Mouse (Mus musculus): ENCODE measurements at regions not wholly inside any gene's neighbourhood (a gene's known extent, or its start where the extent isn't known, plus 50 kb on each side); places are given as distances from the start of the nearest gene placed in this dataset.

DNA sequence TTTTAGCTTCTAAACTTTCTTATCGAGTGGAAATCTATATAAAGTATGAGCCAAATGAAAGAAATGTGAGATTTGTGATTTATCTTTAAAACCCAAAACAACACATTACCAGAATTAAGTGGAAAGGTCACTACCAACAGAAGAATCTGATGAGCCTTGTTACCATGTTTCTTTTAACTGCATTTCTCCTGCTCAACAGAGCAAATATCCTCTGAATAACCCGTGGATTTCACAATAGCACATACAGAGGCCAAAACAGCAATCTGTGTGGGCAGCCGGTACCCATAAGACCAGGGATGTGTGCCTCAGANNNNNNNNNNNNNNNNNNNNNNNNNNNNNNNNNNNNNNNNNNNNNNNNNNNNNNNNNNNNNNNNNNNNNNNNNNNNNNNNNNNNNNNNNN, 85.3 kb downstream of the 4930444P10Rik start:
- Histone ChIP-seq H3K27ac (ENCODE audit: insufficient read depth, low read length) (no peak overlapping the region), H3K27me3 (ENCODE audit: control insufficient read depth, insufficient read depth, low read length) (no peaks in the 10 kb centered on the region), H3K4me3 (replicated peaks; ENCODE audit: insufficient read depth, low read depth, low read length) (no peak overlapping the region), H3K4me1 (ENCODE audit: control insufficient read depth, insufficient read depth, low read length) (no peaks in the 10 kb centered on the region)
- TF ChIP-seq CTCF (IDR thresholded peaks at IDR 0.05; ENCODE audit: borderline replicate concordance, insufficient read depth, low read depth, low read length) (no peak), POLR2A (IDR thresholded peaks at IDR 0.05; ENCODE audit: borderline replicate concordance, insufficient read depth, low read length) (no peak)
- 66% methylated on average over 3 of the region's 3 CpGs for WGBS
- DNase-seq = no peak

DNA sequence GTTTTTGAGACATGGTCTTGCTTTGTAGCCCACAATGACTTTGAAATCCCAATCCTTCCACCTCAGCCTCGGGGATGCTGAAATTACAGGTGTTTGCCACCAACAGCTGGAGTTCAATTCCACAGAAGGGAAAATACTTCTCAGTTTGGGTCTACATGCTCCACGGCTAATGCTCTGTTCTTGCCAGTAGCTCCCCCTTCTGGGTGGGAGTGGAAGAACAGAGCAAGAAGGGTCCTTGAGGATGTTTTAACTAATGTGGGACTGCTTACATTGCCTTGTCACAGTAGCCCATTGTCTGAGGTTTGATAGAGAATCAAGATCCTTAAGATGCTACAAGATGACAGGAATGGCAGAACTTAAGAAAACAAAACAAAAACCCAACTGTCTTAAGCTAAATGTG, 86.2 kb downstream of the 4930444P10Rik start:
- Histone ChIP-seq H3K4me3 (replicated peaks; ENCODE audit: insufficient read depth, low read depth, low read length) (no peak overlapping the region), H3K4me1 (ENCODE audit: control insufficient read depth, insufficient read depth, low read length) (no peaks in the 10 kb centered on the region), H3K27ac (ENCODE audit: insufficient read depth, low read length) (no peak overlapping the region), H3K27me3 (ENCODE audit: control insufficient read depth, insufficient read depth, low read length) (no peaks in the 10 kb centered on the region)
- TF ChIP-seq CTCF (IDR thresholded peaks at IDR 0.05; ENCODE audit: borderline replicate concordance, insufficient read depth, low read depth, low read length) = no peak
- no peak for DNase-seq
- WGBS = 74% methylated on average over 2 of the region's 2 CpGs

DNA sequence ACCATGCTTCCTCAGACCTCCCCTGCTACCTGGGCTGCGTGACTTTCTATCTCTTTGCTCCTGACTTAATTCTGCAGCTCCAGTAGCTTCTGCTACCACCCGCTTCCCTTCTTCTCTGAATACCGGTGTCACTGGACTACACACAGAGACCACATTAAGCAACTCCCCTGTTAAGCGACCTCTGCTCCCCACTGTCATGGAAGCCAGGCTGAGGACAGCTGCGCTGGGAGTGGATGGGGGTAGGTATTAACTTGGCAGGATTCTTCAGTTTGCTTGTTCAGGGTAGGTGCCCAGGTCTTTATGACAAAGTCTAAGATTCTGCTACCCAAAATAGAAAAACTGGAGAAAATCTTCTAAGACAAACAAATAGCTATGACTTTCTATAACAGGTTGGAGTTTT, 96.0 kb downstream of the 4930444P10Rik start:
- Histone ChIP-seq H3K27ac (ENCODE audit: insufficient read depth, low read length) (no peak overlapping the region), H3K27me3 (ENCODE audit: control insufficient read depth, insufficient read depth, low read length) (no peaks in the 10 kb centered on the region; the same call in 1 of the 2 replicates), H3K4me3 (replicated peaks; ENCODE audit: insufficient read depth, low read depth, low read length) (no peak overlapping the region), H3K4me1 (ENCODE audit: control insufficient read depth, insufficient read depth, low read length) (peaks cover 1% of the 10 kb centered on the region; the same call in 1 of the 2 replicates)
- TF ChIP-seq POLR2A (IDR thresholded peaks at IDR 0.05; ENCODE audit: borderline replicate concordance, insufficient read depth, low read length) (no peak), CTCF (IDR thresholded peaks at IDR 0.05; ENCODE audit: borderline replicate concordance, insufficient read depth, low read depth, low read length) (no peak)
- 67% methylated on average over 5 of the region's 5 CpGs for WGBS
- DNase-seq = no peak

DNA sequence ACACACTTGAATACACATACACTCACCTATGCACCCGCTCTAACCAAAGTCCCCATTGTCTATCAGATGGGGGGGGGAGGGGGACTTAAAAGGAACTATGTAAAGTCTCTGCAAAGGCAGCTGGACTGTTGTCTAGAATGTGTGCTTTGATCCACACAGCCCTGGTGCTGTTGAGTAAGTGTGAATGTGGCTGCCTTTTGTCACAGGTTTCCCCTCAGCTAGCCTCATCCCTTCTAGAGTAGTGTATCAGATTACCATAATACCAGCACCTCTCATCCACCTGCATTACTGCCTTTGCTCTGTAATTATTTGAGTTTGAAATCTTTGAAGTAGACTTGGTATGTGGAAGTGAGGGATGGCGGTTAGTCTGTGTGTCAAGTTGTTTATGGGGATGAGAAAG, 96.8 kb downstream of the 4930444P10Rik start:
- H3K27me3 ChIP-seq (ENCODE audit: control insufficient read depth, insufficient read depth, low read length) = no peaks in the 10 kb centered on the region; the same call in 1 of the 2 replicates
- peaks cover 5% of the 10 kb centered on the region for H3K4me1 ChIP-seq (ENCODE audit: control insufficient read depth, insufficient read depth, low read length)
- no peak overlapping the region for H3K4me3 ChIP-seq (replicated peaks; ENCODE audit: insufficient read depth, low read depth, low read length)
- TF ChIP-seq POLR2A (IDR thresholded peaks at IDR 0.05; ENCODE audit: borderline replicate concordance, insufficient read depth, low read length) (no peak), CTCF (IDR thresholded peaks at IDR 0.05; ENCODE audit: borderline replicate concordance, insufficient read depth, low read depth, low read length) (no peak)
- no peak overlapping the region for H3K27ac ChIP-seq (ENCODE audit: insufficient read depth, low read length)
- WGBS = 95% methylated on average over 2 of the region's 2 CpGs
- no peak for DNase-seq

DNA sequence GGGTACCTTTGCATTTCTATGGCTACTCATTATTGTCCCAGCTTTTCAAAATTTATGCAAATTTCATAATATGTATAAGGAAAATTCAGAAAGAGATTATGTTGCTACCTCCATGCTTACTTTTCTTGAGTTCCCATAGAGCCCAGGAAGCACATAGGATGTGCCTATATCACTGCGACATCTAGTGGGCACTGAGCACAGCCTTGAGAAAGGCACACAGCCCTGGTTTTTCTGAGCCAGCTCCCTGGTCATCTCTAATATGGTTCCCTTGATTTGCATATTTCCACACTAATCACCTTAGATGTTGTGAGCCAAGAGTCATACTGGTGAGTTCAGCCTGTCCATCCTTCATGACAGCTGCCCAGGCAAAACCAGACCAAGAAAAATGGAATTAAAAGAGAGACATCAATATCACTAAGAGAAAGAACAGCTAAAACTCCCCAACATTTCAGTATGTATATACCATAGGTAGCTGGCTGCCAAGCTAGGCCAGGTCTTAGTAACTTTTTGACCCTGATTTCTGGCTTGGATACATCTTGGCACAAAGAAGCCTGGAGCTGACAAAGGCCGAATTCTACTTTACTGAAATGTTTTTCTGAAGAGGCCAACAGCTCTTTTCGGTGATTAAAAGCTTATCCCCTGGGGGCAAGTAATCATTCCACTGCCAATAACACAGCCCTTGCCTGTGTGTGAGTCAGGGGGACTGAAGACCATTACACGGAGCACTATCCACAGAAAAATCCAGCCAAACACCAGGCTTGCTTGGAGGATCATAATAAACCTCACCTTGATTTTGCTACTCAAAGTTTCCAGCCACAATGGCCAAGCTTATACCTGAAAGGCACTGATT, 99.3 kb downstream of the 4930444P10Rik start:
- peak; percentile 55 to 62 for DNase-seq
- TF ChIP-seq POLR2A (IDR thresholded peaks at IDR 0.05; ENCODE audit: borderline replicate concordance, insufficient read depth, low read length) = no peak
- TF ChIP-seq CTCF (IDR thresholded peaks at IDR 0.05; ENCODE audit: borderline replicate concordance, insufficient read depth, low read depth, low read length) = peak; percentile 75
- Histone ChIP-seq H3K27ac (ENCODE audit: insufficient read depth, low read length) (no peak overlapping the region), H3K4me1 (ENCODE audit: control insufficient read depth, insufficient read depth, low read length) (peaks cover 9% of the 10 kb centered on the region), H3K4me3 (replicated peaks; ENCODE audit: insufficient read depth, low read depth, low read length) (no peak overlapping the region), H3K27me3 (ENCODE audit: control insufficient read depth, insufficient read depth, low read length) (no peaks in the 10 kb centered on the region; the same call in 1 of the 2 replicates)
- WGBS = 39% methylated on average over 4 of the region's 4 CpGs

DNA sequence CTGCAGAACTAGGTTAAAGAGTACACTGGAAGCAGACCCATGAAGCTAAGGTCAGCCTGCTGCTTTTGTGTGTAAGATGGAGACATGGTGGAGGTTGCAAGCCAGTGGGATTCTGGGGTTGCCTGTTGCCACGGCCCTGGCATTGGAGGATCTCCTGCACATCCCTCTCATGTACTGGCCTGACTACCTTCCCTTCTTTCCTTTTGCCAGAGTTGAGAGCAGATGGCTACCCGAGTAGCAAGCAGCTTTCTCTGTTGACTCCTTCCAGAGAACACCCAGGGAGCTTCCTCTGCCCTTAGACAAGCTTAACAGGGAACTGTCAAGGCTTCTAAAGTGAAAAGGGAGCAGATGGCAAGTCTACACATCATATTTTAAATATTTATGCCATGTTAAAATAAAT, 102.1 kb downstream of the 4930444P10Rik start:
- Histone ChIP-seq H3K4me3 (replicated peaks; ENCODE audit: insufficient read depth, low read depth, low read length) (no peak overlapping the region), H3K27me3 (ENCODE audit: control insufficient read depth, insufficient read depth, low read length) (no peaks in the 10 kb centered on the region), H3K4me1 (ENCODE audit: control insufficient read depth, insufficient read depth, low read length) (peaks cover 9% of the 10 kb centered on the region), H3K27ac (ENCODE audit: insufficient read depth, low read length) (peak overlapping the region; percentile 42; the same call in 1 of the 2 replicates)
- TF ChIP-seq POLR2A (IDR thresholded peaks at IDR 0.05; ENCODE audit: borderline replicate concordance, insufficient read depth, low read length) (no peak), CTCF (IDR thresholded peaks at IDR 0.05; ENCODE audit: borderline replicate concordance, insufficient read depth, low read depth, low read length) (no peak)
- DNase-seq = peak; percentile 63 to 81
- WGBS = 6% methylated on average over 2 of the region's 2 CpGs

DNA sequence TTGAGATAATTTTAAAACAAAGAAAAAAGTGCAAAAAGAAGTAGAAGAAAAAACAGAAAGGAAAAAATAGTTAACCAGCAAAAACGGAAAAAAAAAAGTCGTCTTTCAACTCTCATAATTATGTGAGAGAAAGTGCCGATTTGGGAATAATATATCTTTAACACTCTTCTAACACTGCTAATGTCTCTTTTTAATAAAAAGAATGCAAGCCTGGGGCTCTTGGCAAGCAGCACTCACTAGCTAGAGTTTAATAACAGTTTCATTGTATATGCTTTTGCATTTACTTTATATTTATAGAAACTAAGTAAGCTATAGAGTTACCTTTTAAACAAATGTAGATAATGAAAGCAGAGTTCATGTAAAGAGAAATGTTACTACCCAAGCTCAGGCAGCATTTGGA, 107.5 kb downstream of the 4930444P10Rik start:
- WGBS = 87% methylated on average over 3 of the region's 3 CpGs
- no peaks in the 10 kb centered on the region; the same call in 1 of the 2 replicates for H3K4me1 ChIP-seq (ENCODE audit: control insufficient read depth, insufficient read depth, low read length)
- no peak overlapping the region for H3K27ac ChIP-seq (ENCODE audit: insufficient read depth, low read length)
- no peak overlapping the region for H3K4me3 ChIP-seq (replicated peaks; ENCODE audit: insufficient read depth, low read depth, low read length)
- no peaks in the 10 kb centered on the region for H3K27me3 ChIP-seq (ENCODE audit: control insufficient read depth, insufficient read depth, low read length)
- no peak for DNase-seq
- TF ChIP-seq POLR2A (IDR thresholded peaks at IDR 0.05; ENCODE audit: borderline replicate concordance, insufficient read depth, low read length) = no peak
- TF ChIP-seq CTCF (IDR thresholded peaks at IDR 0.05; ENCODE audit: borderline replicate concordance, insufficient read depth, low read depth, low read length) = no peak

DNA sequence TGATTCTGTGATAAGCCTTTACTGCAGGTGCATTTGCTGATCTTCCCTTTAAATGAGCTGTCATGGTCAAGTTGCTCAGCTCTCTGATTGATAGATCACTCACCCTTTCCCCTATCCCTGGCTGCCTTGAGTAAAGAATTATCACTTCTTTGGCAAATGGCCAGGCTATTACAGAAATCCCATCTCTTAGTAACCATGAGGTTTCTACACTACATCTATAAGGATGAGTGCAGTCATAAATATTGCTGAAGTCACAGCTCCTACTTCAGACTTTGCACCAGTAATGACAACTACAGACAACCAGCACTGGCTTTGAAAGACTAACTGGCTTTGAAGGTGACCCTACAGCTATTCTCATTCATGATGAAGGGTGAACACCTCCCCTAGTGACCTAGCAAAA, 113.8 kb downstream of the 4930444P10Rik start:
- H3K27me3 ChIP-seq (ENCODE audit: control insufficient read depth, insufficient read depth, low read length) = no peaks in the 10 kb centered on the region
- no peak for TF ChIP-seq POLR2A (IDR thresholded peaks at IDR 0.05; ENCODE audit: borderline replicate concordance, insufficient read depth, low read length)
- no peak for TF ChIP-seq CTCF (IDR thresholded peaks at IDR 0.05; ENCODE audit: borderline replicate concordance, insufficient read depth, low read depth, low read length)
- H3K4me3 ChIP-seq (replicated peaks; ENCODE audit: insufficient read depth, low read depth, low read length) = no peak overlapping the region
- no peak for DNase-seq
- H3K27ac ChIP-seq (ENCODE audit: insufficient read depth, low read length) = no peak overlapping the region
- no peaks in the 10 kb centered on the region for H3K4me1 ChIP-seq (ENCODE audit: control insufficient read depth, insufficient read depth, low read length)
